ENCODE assay signal across 16 mouse cellular contexts in genomic region chr1:84132451-84132850, GRCm38 (mm10).
DNase-seq lines count a peak whose midpoint lies in the region; ATAC-seq and TF ChIP-seq lines count a peak whose summit lies in the region.
"Had no signal": no experiment of that assay in that cellular context is flagged by ENCODE, and none has a peak within 500 bp of the region (broad histone marks: within the 10 kb centered on the region; RNA-seq: fewer than 3 reads in every experiment).

No protein-coding gene starts in this region.

- H3K9me3 ChIP-seq in hindbrain, embryonic 12.5 days (replicated peaks), result no peaks in the 10 kb centered on the region
- no peaks in the 10 kb centered on the region for H3K9me3 ChIP-seq in hindbrain, embryonic 11.5 days (ENCODE audit: control insufficient read depth, low read length)
- no peaks in the 10 kb centered on the region for H3K9me3 ChIP-seq in midbrain, postnatal 0 days (ENCODE audit: low read length)
- no peaks in the 10 kb centered on the region for H3K9me3 ChIP-seq in midbrain, embryonic 14.5 days (ENCODE audit: control insufficient read depth, low read length)
- H3K9me3 ChIP-seq in hindbrain, embryonic 14.5 days (ENCODE audit: control insufficient read depth, low read length), result no peaks in the 10 kb centered on the region
- H3K9me3 ChIP-seq: embryonic facial prominence, embryonic 10.5 days; forebrain, embryonic 13.5 days had no signal

- 62% methylated on average over 4 of the region's 4 CpGs for WGBS in hindbrain, embryonic 12.5 days
- WGBS in hindbrain, embryonic 11.5 days, result 58% methylated on average over 4 of the region's 4 CpGs
- 57% methylated on average over 4 of the region's 4 CpGs for WGBS in midbrain, postnatal 0 days
- WGBS in midbrain, embryonic 14.5 days, result 66% methylated on average over 4 of the region's 4 CpGs
- WGBS in hindbrain, embryonic 14.5 days, result 53% methylated on average over 4 of the region's 4 CpGs

- no peaks in the 10 kb centered on the region for H3K36me3 ChIP-seq in hindbrain, embryonic 12.5 days
- H3K36me3 ChIP-seq in hindbrain, embryonic 11.5 days (ENCODE audit: control insufficient read depth, insufficient read depth, low read length), result no peaks in the 10 kb centered on the region
- H3K36me3 ChIP-seq in midbrain, postnatal 0 days (ENCODE audit: insufficient read depth, low read length), result no peaks in the 10 kb centered on the region
- no peaks in the 10 kb centered on the region for H3K36me3 ChIP-seq in midbrain, embryonic 14.5 days (ENCODE audit: control insufficient read depth, insufficient read depth, low read length)
- H3K36me3 ChIP-seq in hindbrain, embryonic 14.5 days (replicated peaks; ENCODE audit: control insufficient read depth, insufficient read depth), result 0 out of 2 replicates have a peak, but pooled peaks cover 3% of the 10 kb centered on the region
- H3K36me3 ChIP-seq: embryonic facial prominence, embryonic 10.5 days had no signal

- H3K4me1 ChIP-seq in hindbrain, embryonic 12.5 days, result peaks cover 5% of the 10 kb centered on the region
- H3K4me1 ChIP-seq in hindbrain, embryonic 11.5 days (replicated peaks; ENCODE audit: control insufficient read depth, insufficient read depth, low read length), result no peaks in the 10 kb centered on the region
- H3K4me1 ChIP-seq in midbrain, postnatal 0 days (ENCODE audit: insufficient read depth, low read length), result no peaks in the 10 kb centered on the region
- H3K4me1 ChIP-seq in midbrain, embryonic 14.5 days (ENCODE audit: control insufficient read depth, insufficient read depth, low read length), result no peaks in the 10 kb centered on the region
- H3K4me1 ChIP-seq in hindbrain, embryonic 14.5 days (replicated peaks; ENCODE audit: control insufficient read depth, insufficient read depth, low read length), result 0 out of 2 replicates have a peak, but pooled peaks cover 5% of the 10 kb centered on the region
- H3K4me1 ChIP-seq: embryonic facial prominence, embryonic 10.5 days had no signal

- H3K27me3 ChIP-seq in hindbrain, embryonic 12.5 days, result no peaks in the 10 kb centered on the region
- H3K27me3 ChIP-seq in hindbrain, embryonic 11.5 days (ENCODE audit: control insufficient read depth, insufficient read depth, low read length), result no peaks in the 10 kb centered on the region
- H3K27me3 ChIP-seq in midbrain, postnatal 0 days (ENCODE audit: insufficient read depth, low read length), result no peaks in the 10 kb centered on the region
- H3K27me3 ChIP-seq in midbrain, embryonic 14.5 days (ENCODE audit: control insufficient read depth, insufficient read depth, low read length), result no peaks in the 10 kb centered on the region
- no peaks in the 10 kb centered on the region for H3K27me3 ChIP-seq in hindbrain, embryonic 14.5 days (ENCODE audit: control insufficient read depth, insufficient read depth, low read length)
- H3K27me3 ChIP-seq: forebrain, embryonic 13.5 days had no signal

- H3K4me2 ChIP-seq in hindbrain, embryonic 12.5 days (replicated peaks), result no peak overlapping the region
- H3K4me2 ChIP-seq in hindbrain, embryonic 11.5 days (replicated peaks; ENCODE audit: low read depth, low read length), result no peak overlapping the region
- no peak overlapping the region for H3K4me2 ChIP-seq in midbrain, postnatal 0 days (ENCODE audit: low read depth, low read length, poor library complexity, severe bottlenecking)
- no peak overlapping the region for H3K4me2 ChIP-seq in midbrain, embryonic 14.5 days (ENCODE audit: low read length)
- no peak overlapping the region for H3K4me2 ChIP-seq in hindbrain, embryonic 14.5 days (replicated peaks)
- H3K4me2 ChIP-seq: forebrain, embryonic 13.5 days had no signal

- DNase-seq in hindbrain, embryonic 11.5 days (ENCODE audit: low spot score), result no peak
- DNase-seq in midbrain, postnatal 0 days (ENCODE audit: low spot score), result peak; percentile 17
- no peak for DNase-seq in midbrain, embryonic 14.5 days
- DNase-seq in hindbrain, embryonic 14.5 days (ENCODE audit: low spot score), result no peak
- peak; percentile 29 for DNase-seq in retina, embryonic 14.5 days (ENCODE audit: low spot score)
- DNase-seq in spleen, postnatal 4 days (ENCODE audit: low spot score in 2 of 2), result no peak
- no peak for DNase-seq in cerebellum, adult 9-10 months
- DNase-seq: adrenal gland, postnatal 10 days; forebrain, postnatal 0 days; gastrocnemius, postnatal 25 days; heart, postnatal 10 days; heart, postnatal 4 days had no signal

- no peak for TF ChIP-seq CTCF in midbrain, postnatal 0 days (IDR thresholded peaks at IDR 0.05)

- no peak overlapping the region for H3K9ac ChIP-seq in hindbrain, embryonic 12.5 days
- H3K9ac ChIP-seq in hindbrain, embryonic 11.5 days (ENCODE audit: low read depth, low read length), result no peak overlapping the region
- H3K9ac ChIP-seq in midbrain, postnatal 0 days (replicated peaks; ENCODE audit: low read length, poor library complexity, severe bottlenecking), result no peak overlapping the region
- H3K9ac ChIP-seq in midbrain, embryonic 14.5 days (replicated peaks; ENCODE audit: low read length), result no peak overlapping the region
- H3K9ac ChIP-seq in hindbrain, embryonic 14.5 days, result no peak overlapping the region
- H3K9ac ChIP-seq: forebrain, embryonic 13.5 days; forebrain, postnatal 0 days had no signal

- ATAC-seq in hindbrain, embryonic 12.5 days (ENCODE audit: low FRiP score), result 0 out of 2 replicates have a peak, but pooled peaks have one; percentile 40
- no peak for ATAC-seq in hindbrain, embryonic 11.5 days (ENCODE audit: low FRiP score)
- no peak for ATAC-seq in midbrain, postnatal 0 days (ENCODE audit: low FRiP score)
- ATAC-seq in midbrain, embryonic 14.5 days (ENCODE audit: low FRiP score, low TSS enrichment), result no peak
- peak; percentile 70; the same call in 1 of the 2 replicates for ATAC-seq in hindbrain, embryonic 14.5 days (ENCODE audit: low FRiP score)
- ATAC-seq: forebrain, embryonic 13.5 days; forebrain, postnatal 0 days; inflammation-experienced regulatory T-cells, adult 6 months had no signal

- no peak overlapping the region for H3K4me3 ChIP-seq in hindbrain, embryonic 12.5 days
- H3K4me3 ChIP-seq in hindbrain, embryonic 11.5 days (ENCODE audit: low read depth, low read length), result no peak overlapping the region
- H3K4me3 ChIP-seq in midbrain, postnatal 0 days (ENCODE audit: low read depth, low read length), result no peak overlapping the region
- H3K4me3 ChIP-seq in midbrain, embryonic 14.5 days (replicated peaks; ENCODE audit: low read depth, low read length), result no peak overlapping the region
- H3K4me3 ChIP-seq in hindbrain, embryonic 14.5 days (replicated peaks; ENCODE audit: low read length), result no peak overlapping the region
- H3K4me3 ChIP-seq: embryonic facial prominence, embryonic 10.5 days; forebrain, embryonic 13.5 days had no signal

- no peak overlapping the region for H3K27ac ChIP-seq in hindbrain, embryonic 12.5 days
- H3K27ac ChIP-seq in hindbrain, embryonic 11.5 days (ENCODE audit: low read depth, low read length), result no peak overlapping the region
- H3K27ac ChIP-seq in midbrain, postnatal 0 days (ENCODE audit: low read depth, low read length), result no peak overlapping the region
- H3K27ac ChIP-seq in midbrain, embryonic 14.5 days (replicated peaks; ENCODE audit: low read depth, low read length), result no peak overlapping the region; the same call in 1 of the 2 replicates
- peak overlapping the region; percentile 3; the same call in 1 of the 2 replicates for H3K27ac ChIP-seq in hindbrain, embryonic 14.5 days
- H3K27ac ChIP-seq: embryonic facial prominence, embryonic 10.5 days; forebrain, embryonic 13.5 days had no signal

Comparison
In these comparisons a context has a peak if more than half of its experiments do, and no peak if none do; other contexts are left out.
1. ATAC-seq: peak in hindbrain, embryonic 12.5 days (single experiment) and hindbrain, embryonic 14.5 days (single experiment); none in hindbrain, embryonic 11.5 days (single experiment), midbrain, postnatal 0 days (single experiment) and midbrain, embryonic 14.5 days (single experiment).
2. DNase-seq: peak in midbrain, postnatal 0 days (single experiment) and retina, embryonic 14.5 days (single experiment); none in hindbrain, embryonic 11.5 days (single experiment), midbrain, embryonic 14.5 days (single experiment), hindbrain, embryonic 14.5 days (single experiment), spleen, postnatal 4 days (0 of 2) and cerebellum, adult 9-10 months (single experiment).